Mouse (Mus musculus) bone marrow, adult 2 months (tissue): ENCODE measurements around the gene Gabpb1.

Experiments
- CTCF ChIP-seq: fragments of 200-500 bp; IDR thresholded peaks from 2 replicates; pipeline ENCODE4 v1.5.1; 2011; ENCODE audit warnings: low read length, control low read depth; ENCODE audit not compliant: control insufficient read depth, insufficient read depth
- POLR2A ChIP-seq: fragments of 200-500 bp; IDR thresholded peaks from 2 replicates; pipeline ENCODE4 v1.6.1; 2011; ENCODE audit warnings: low read depth, mild to moderate bottlenecking, control low read depth, low read length, borderline replicate concordance; ENCODE audit not compliant: control insufficient read depth

- TF ChIP-seq CTCF (no peak), POLR2A (no peak)
These were observed 88.7 kb downstream of the Gabpb1 start for GRCm38 (mm10) chr2:126587468-126587867.
